Mouse (Mus musculus) limb, embryonic 10.5 days (tissue): Measurements from ENCODE around the gene Ublcp1. TPM values are rescaled to one million over a fixed set of nuclear protein-coding genes. Genes with fewer than 3 reads are reported as not detected.
A peak's percentile ranks its signal among the peaks of the same experiment; 100 is the strongest.

ENCODE experiments used
- DNase-seq: peaks from one replicate; pipeline ENCODE4 v3.0.0-alpha.2; 2017; ENCODE audit warnings: low spot score
- H3K27ac ChIP-seq: fragments of 300-500 bp; sonication (generic); 2 replicates; pipeline ENCODE4 v1.5.1; 2016; ENCODE audit warnings: mild to moderate bottlenecking
- H3K27me3 ChIP-seq: fragments of 300-500 bp; sonication (generic); 2 replicates; pipeline ENCODE4 v1.6.1; 2016; ENCODE audit warnings: low read depth, mild to moderate bottlenecking; ENCODE audit not compliant: poor library complexity, severe bottlenecking
- H3K36me3 ChIP-seq: fragments of 300-500 bp; sonication (generic); 2 replicates; pipeline ENCODE4 v1.6.1; 2016; ENCODE audit warnings: mild to moderate bottlenecking, moderate library complexity
- H3K4me1 ChIP-seq: fragments of 300-500 bp; sonication (generic); 2 replicates; pipeline ENCODE4 v1.6.1; 2016
- H3K4me3 ChIP-seq: fragments of 300-500 bp; sonication (generic); 2 replicates; pipeline ENCODE4 v1.5.1; 2016; ENCODE audit warnings: mild to moderate bottlenecking, moderate library complexity
- H3K9me3 ChIP-seq: fragments of 300-500 bp; sonication (generic); replicated peaks from 2 replicates; pipeline ENCODE4 v1.6.1; 2016; ENCODE audit warnings: mild to moderate bottlenecking
- WGBS: fragments of 180-500 bp; shearing (Covaris S2); methylation state at CpG from one replicate; pipeline ENCODE4 v1.1.7; 2016; 5-methylcytosine and 5-hydroxymethylcytosine counted together
- polyA plus RNA-seq: library from polyadenylated mRNA; unstranded; fragments of >200 nt; fragmentation: Nextera tagmentation; extraction: Ambion mirVana; gene quantifications from 2 replicates; pipeline ENCODE4 v1.2.1, GENCODE M21; 2016

Gene Ublcp1
- 75.3 and 84.8 TPM in 2 replicates for polyA plus RNA-seq

- H3K9me3 ChIP-seq: no peaks in the 10 kb centered on the region
- H3K27me3 ChIP-seq: no peaks in the 10 kb centered on the region
- peaks cover 19% of the 10 kb centered on the region for H3K4me1 ChIP-seq
- H3K36me3 ChIP-seq: peaks cover 7% of the 10 kb centered on the region; the same call in 1 of the 2 replicates
- H3K27ac ChIP-seq: peak within 1 kb of the TSS; percentile 89
- peak within 1 kb of the TSS; percentile 89 for H3K4me3 ChIP-seq
- WGBS: under 1% methylated on average over 54 of the region's 54 CpGs
- peak; percentile 96 for DNase-seq
Observed at GRCm38 (mm10) chr11:44470432-44471336, at the start of gene Ublcp1. Ublcp1 (minus strand) TSS chr11:44470498.

GRCm38 (mm10) chr11:44519096-44519949, 49.0 kb upstream of the Ublcp1 start:
- Histone ChIP-seq H3K4me3 (peak overlapping the region; percentile 99), H3K4me1 (peaks cover 24% of the 10 kb centered on the region), H3K36me3 (peaks cover 7% of the 10 kb centered on the region), H3K27me3 (no peaks in the 10 kb centered on the region), H3K27ac (peak overlapping the region; percentile 100), H3K9me3 (no peaks in the 10 kb centered on the region)
- 2% methylated on average over 58 of the region's 61 CpGs for whole genome bisulfite sequencing
- peak; percentile 82 for DNase-seq

- H3K27ac ChIP-seq: peak within 1 kb of the TSS; percentile 100
- no peaks in the 10 kb centered on the region for H3K36me3 ChIP-seq
- peak within 1 kb of the TSS; percentile 99 for H3K4me3 ChIP-seq
- H3K27me3 ChIP-seq: no peaks in the 10 kb centered on the region
- WGBS: 2% methylated on average over 70 of the region's 70 CpGs
- H3K4me1 ChIP-seq: peaks cover 24% of the 10 kb centered on the region
- no peaks in the 10 kb centered on the region for H3K9me3 ChIP-seq
- peak; percentile 78 for DNase-seq
Observed at GRCm38 (mm10) chr11:44518281-44519095, 48.2 kb upstream of the Ublcp1 start, which contains the start of gene Rnf145. Rnf145 (plus strand) TSS chr11:44518964.

- DNase-seq: no peak
- H3K4me3 ChIP-seq: peak overlapping the region; percentile 99
- H3K4me1 ChIP-seq: peaks cover 24% of the 10 kb centered on the region
- H3K9me3 ChIP-seq: no peaks in the 10 kb centered on the region
- no peaks in the 10 kb centered on the region for H3K36me3 ChIP-seq
- 54% methylated on average over 6 of the region's 6 CpGs for WGBS
- H3K27me3 ChIP-seq: no peaks in the 10 kb centered on the region
- H3K27ac ChIP-seq: 0 out of 2 replicates have a peak overlapping the region, but pooled peaks have one; percentile 100
Observed at GRCm38 (mm10) chr11:44517561-44518280, 47.4 kb upstream of the Ublcp1 start.

- 41% methylated on average over 1 of the region's 1 CpGs for WGBS
- Histone ChIP-seq H3K9me3 (no peaks in the 10 kb centered on the region), H3K27me3 (no peaks in the 10 kb centered on the region), H3K36me3 (no peaks in the 10 kb centered on the region), H3K27ac (no peak overlapping the region), H3K4me1 (peaks cover 20% of the 10 kb centered on the region), H3K4me3 (no peak overlapping the region)
- no peak for DNase-seq
Observed at GRCm38 (mm10) chr11:44516362-44516761, 46.1 kb upstream of the Ublcp1 start.

- Histone ChIP-seq H3K4me3 (no peak overlapping the region), H3K4me1 (peaks cover 10% of the 10 kb centered on the region), H3K36me3 (no peaks in the 10 kb centered on the region), H3K9me3 (no peaks in the 10 kb centered on the region), H3K27me3 (no peaks in the 10 kb centered on the region), H3K27ac (no peak overlapping the region)
- WGBS: 57% methylated on average over 2 of the region's 2 CpGs
- DNase-seq: no peak
Observed at GRCm38 (mm10) chr11:44514666-44515065, 44.4 kb upstream of the Ublcp1 start.

- Histone ChIP-seq H3K27ac (no peak overlapping the region), H3K4me3 (no peak overlapping the region), H3K4me1 (peaks cover 5% of the 10 kb centered on the region), H3K36me3 (no peaks in the 10 kb centered on the region), H3K27me3 (no peaks in the 10 kb centered on the region), H3K9me3 (no peaks in the 10 kb centered on the region)
- no peak for DNase-seq
- WGBS: 68% methylated on average over 2 of the region's 2 CpGs
Observed at GRCm38 (mm10) chr11:44513026-44513422, 42.7 kb upstream of the Ublcp1 start.

GRCm38 (mm10) chr11:44512044-44513025, 42.0 kb upstream of the Ublcp1 start:
- no peak for DNase-seq
- no peak overlapping the region for H3K27ac ChIP-seq
- no peak overlapping the region for H3K4me3 ChIP-seq
- H3K36me3 ChIP-seq: no peaks in the 10 kb centered on the region
- no peaks in the 10 kb centered on the region for H3K27me3 ChIP-seq
- H3K4me1 ChIP-seq: no peaks in the 10 kb centered on the region; the same call in 1 of the 2 replicates
- no peaks in the 10 kb centered on the region for H3K9me3 ChIP-seq
- 85% methylated on average over 14 of the region's 14 CpGs for WGBS

- H3K4me1 ChIP-seq: no peaks in the 10 kb centered on the region
- no peak overlapping the region for H3K27ac ChIP-seq
- no peak for DNase-seq
- H3K4me3 ChIP-seq: no peak overlapping the region
- WGBS: 90% methylated on average over 7 of the region's 7 CpGs
- no peaks in the 10 kb centered on the region for H3K9me3 ChIP-seq
- H3K27me3 ChIP-seq: no peaks in the 10 kb centered on the region
- no peaks in the 10 kb centered on the region for H3K36me3 ChIP-seq
Observed at GRCm38 (mm10) chr11:44510371-44510770, 40.1 kb upstream of the Ublcp1 start.

GRCm38 (mm10) chr11:44509906-44510305, 39.6 kb upstream of the Ublcp1 start:
- WGBS: 81% methylated on average over 2 of the region's 2 CpGs
- Histone ChIP-seq H3K9me3 (no peaks in the 10 kb centered on the region), H3K4me3 (no peak overlapping the region), H3K36me3 (no peaks in the 10 kb centered on the region), H3K27me3 (no peaks in the 10 kb centered on the region), H3K27ac (no peak overlapping the region), H3K4me1 (no peaks in the 10 kb centered on the region)
- no peak for DNase-seq

- DNase-seq: no peak
Observed at GRCm38 (mm10) chr11:44508876-44509275, 38.6 kb upstream of the Ublcp1 start.

More at GRCm38 (mm10) chr11:44508876-44509275, 38.6 kb upstream of the Ublcp1 start:
- no peak overlapping the region for H3K4me3 ChIP-seq
- no peaks in the 10 kb centered on the region for H3K4me1 ChIP-seq
- no peaks in the 10 kb centered on the region for H3K9me3 ChIP-seq
- 68% methylated on average over 4 of the region's 4 CpGs for WGBS
- no peaks in the 10 kb centered on the region for H3K36me3 ChIP-seq
- no peaks in the 10 kb centered on the region for H3K27me3 ChIP-seq
- no peak overlapping the region for H3K27ac ChIP-seq
